Mouse (Mus musculus): ENCODE measurements around the gene Grap.

GRCm38 (mm10) chr11:61656148-61656850 lies 3.2 kb downstream of the Grap start:
- no peak for TF ChIP-seq CTCF (IDR thresholded peaks at IDR 0.05; ENCODE audit: low read depth)
- TF ChIP-seq EP300 (optimal IDR thresholded peaks at IDR 0.05): no peak
